Mouse (Mus musculus) hindbrain, embryonic 15.5 days (tissue): ENCODE results near the gene Ltbp4. TPM values are rescaled to one million over a fixed set of nuclear protein-coding genes. Genes with fewer than 3 reads are reported as not detected.

Experiments
- ATAC-seq: fragments of 200-750 bp; cut with Nextera tagmentation; 2 replicates; pipeline ENCODE4 v1.8.0; 2017; ENCODE audit warnings: low read depth, moderate number of reproducible peaks, moderate TSS enrichment; ENCODE audit not compliant: low FRiP score
- H3K27ac ChIP-seq: fragments of 300-500 bp; sonication (generic); replicated peaks from 2 replicates; pipeline ENCODE4 v1.5.1; 2015; ENCODE audit warnings: mild to moderate bottlenecking, inconsistent platforms
- H3K27me3 ChIP-seq: fragments of 300-500 bp; sonication (generic); 2 replicates; pipeline ENCODE4 v1.6.1; 2015; ENCODE audit warnings: control low read depth, inconsistent platforms
- H3K36me3 ChIP-seq: fragments of 300-500 bp; sonication (generic); 2 replicates; pipeline ENCODE4 v1.6.1; 2015; ENCODE audit warnings: control low read depth, inconsistent platforms
- H3K4me1 ChIP-seq: fragments of 300-500 bp; sonication (generic); replicated peaks from 2 replicates; pipeline ENCODE4 v1.6.1; 2015; ENCODE audit warnings: control low read depth, inconsistent platforms
- H3K4me2 ChIP-seq: fragments of 300-500 bp; sonication (generic); 2 replicates; pipeline ENCODE4 v1.6.1; 2015; ENCODE audit warnings: moderate library complexity, mild to moderate bottlenecking, inconsistent platforms
- H3K4me3 ChIP-seq: fragments of 300-500 bp; sonication (generic); 2 replicates; pipeline ENCODE4 v1.5.1; 2015; ENCODE audit warnings: mild to moderate bottlenecking, inconsistent platforms
- H3K9ac ChIP-seq: fragments of 300-500 bp; sonication (generic); 2 replicates; pipeline ENCODE4 v1.6.1; 2015; ENCODE audit warnings: inconsistent platforms
- H3K9me3 ChIP-seq: fragments of 300-500 bp; sonication (generic); 2 replicates; pipeline ENCODE4 v1.6.1; 2016; ENCODE audit warnings: control low read depth, inconsistent platforms
- WGBS: fragments of 180-500 bp; shearing (Covaris S2); methylation state at CpG from one replicate; pipeline ENCODE4 v1.1.7; 2015; 5-methylcytosine and 5-hydroxymethylcytosine counted together
- polyA plus RNA-seq: library from polyadenylated mRNA; unstranded; fragments of >200 nt; fragmentation: Nextera tagmentation; extraction: Ambion mirVana; gene quantifications from 2 replicates; pipeline ENCODE4 v1.2.1, GENCODE M21; 2015

Ltbp4 gene
- polyA plus RNA-seq, 1 experiment from 2014 or later: 13.9 TPM

DNA sequence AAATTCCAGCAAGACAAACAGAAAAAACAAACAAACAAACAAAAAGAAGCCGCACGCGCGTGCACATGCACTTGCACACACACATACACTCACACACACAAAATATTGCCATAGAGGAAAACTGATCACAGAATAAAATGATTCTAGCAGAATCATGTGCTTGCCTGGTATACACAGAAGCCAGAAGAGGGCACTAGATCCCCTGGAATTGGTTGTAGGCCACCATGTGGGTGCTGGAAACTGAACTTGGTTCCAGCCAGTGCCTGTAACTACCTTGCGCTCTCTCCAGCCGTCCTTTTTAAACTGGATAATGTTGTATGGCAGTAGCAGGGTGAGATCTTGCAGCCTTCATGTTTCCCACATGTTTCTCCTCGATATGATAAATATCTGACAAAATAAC lies 48.8 kb downstream of the Ltbp4 start:
- ATAC-seq: no peak
- 88% methylated on average over 7 of the region's 7 CpGs for WGBS

DNA sequence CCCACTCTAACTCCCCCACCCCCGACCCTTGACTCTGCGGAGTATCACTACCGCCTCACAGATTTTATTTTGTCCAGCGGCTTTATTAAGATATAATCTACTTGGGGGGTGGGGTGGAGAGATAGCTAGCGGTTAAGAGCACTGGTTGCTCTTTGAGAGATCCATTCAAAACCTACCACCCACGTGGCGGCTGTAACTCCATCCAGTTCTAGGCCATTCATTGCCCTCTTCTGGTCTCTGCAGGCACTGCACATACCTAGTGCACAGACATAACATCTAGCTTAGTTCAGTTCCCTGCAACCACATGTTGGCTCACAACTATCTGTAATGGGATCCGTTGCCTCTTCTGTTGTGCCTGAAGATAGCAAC lies 51.8 kb downstream of the Ltbp4 start:
- no peak overlapping the region; the same call in 1 of the 2 replicates for H3K4me3 ChIP-seq
- H3K9ac ChIP-seq: no peak overlapping the region
- no peak overlapping the region for H3K27ac ChIP-seq
- peak; percentile 75 for ATAC-seq
- WGBS: 5% methylated on average over 8 of the region's 8 CpGs
- H3K36me3 ChIP-seq: peaks cover 22% of the 10 kb centered on the region
- H3K4me2 ChIP-seq: peak overlapping the region; percentile 26
- H3K4me1 ChIP-seq: peaks cover 5% of the 10 kb centered on the region; the same call in 1 of the 2 replicates
- peaks cover 4% of the 10 kb centered on the region; the same call in 1 of the 2 replicates for H3K27me3 ChIP-seq
- no peaks in the 10 kb centered on the region for H3K9me3 ChIP-seq

More for the DNA sequence above, 48.8 kb downstream of the Ltbp4 start:
- H3K4me2 ChIP-seq: no peak overlapping the region
- H3K27ac ChIP-seq: no peak overlapping the region
- peaks cover 5% of the 10 kb centered on the region; the same call in 1 of the 2 replicates for H3K4me1 ChIP-seq
- H3K9me3 ChIP-seq: no peaks in the 10 kb centered on the region
- H3K9ac ChIP-seq: no peak overlapping the region
- peaks cover 4% of the 10 kb centered on the region; the same call in 1 of the 2 replicates for H3K27me3 ChIP-seq
- H3K4me3 ChIP-seq: no peak overlapping the region
- H3K36me3 ChIP-seq: no peaks in the 10 kb centered on the region

DNA sequence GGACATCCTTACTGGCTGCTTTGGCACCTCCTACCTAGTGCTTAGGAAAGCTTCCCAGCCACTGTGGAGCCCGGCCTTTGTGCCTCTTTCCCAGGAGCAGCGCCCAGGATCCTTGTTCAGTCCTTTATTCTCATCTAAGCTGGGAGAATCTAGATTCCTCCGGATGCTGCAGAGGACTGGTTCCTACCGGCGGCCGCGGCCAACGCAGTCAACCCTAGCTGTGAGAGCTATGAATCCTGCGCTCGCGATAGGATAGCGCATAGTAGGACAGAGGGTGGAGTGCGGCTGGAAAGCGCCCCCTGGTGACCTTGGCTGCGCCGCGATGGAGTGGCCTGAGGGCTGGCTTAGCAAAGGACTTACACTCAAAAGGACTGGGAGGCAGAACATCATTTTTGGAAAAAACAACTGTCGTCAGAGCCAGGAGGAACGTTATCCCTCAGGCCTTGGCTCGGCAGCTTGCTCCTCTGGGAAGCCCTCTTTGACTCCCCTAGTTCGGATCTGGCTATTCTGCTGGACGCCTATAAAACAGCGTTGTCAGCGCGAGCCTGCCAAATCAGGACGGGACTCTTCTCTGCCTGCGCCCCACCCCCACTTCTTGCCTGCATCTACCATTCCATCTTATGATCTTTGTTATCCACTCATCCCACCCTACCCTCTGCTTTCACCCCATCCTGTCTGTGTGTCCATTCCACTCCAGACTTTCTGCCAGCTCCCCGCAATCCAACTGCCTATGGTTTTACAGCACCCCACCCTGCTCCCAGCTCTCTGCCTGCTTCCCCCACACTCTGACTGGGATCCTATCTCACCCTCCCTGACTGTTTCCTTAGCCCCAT lies 52.4 kb downstream of the Ltbp4 start:
- peak; percentile 63 for ATAC-seq
- peaks cover 4% of the 10 kb centered on the region; the same call in 1 of the 2 replicates for H3K27me3 ChIP-seq
- H3K36me3 ChIP-seq: peaks cover 27% of the 10 kb centered on the region
- H3K4me2 ChIP-seq: peak overlapping the region; percentile 26
- peaks cover 5% of the 10 kb centered on the region; the same call in 1 of the 2 replicates for H3K4me1 ChIP-seq
- no peak overlapping the region for H3K9ac ChIP-seq
- peak overlapping the region; percentile 5 for H3K4me3 ChIP-seq
- H3K9me3 ChIP-seq: no peaks in the 10 kb centered on the region
- 2% methylated on average over 28 of the region's 28 CpGs for WGBS
- H3K27ac ChIP-seq: no peak overlapping the region

DNA sequence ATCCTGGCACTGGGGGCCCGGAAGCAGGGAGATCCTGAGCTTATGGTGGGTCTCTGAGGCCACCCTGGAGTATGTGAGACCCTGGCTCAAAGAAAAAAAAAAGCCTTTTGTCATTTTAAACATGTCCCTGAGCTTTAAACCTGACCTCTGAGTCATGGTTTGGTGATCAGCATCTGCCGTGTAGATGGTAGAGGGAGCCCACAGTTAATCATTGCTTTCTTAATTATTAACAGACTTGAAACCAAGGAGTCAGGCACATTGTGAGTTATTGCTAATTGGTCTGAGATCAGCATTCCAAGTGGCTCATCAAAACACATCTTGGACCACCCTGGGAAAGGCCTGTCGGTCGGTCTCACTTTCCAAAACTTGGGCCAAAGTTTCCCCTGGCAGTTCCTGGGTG lies 55.3 kb downstream of the Ltbp4 start:
- 61% methylated on average over 4 of the region's 4 CpGs for WGBS
- Histone ChIP-seq H3K36me3 (peaks cover 55% of the 10 kb centered on the region), H3K27ac (no peak overlapping the region), H3K4me3 (no peak overlapping the region), H3K4me2 (no peak overlapping the region), H3K9ac (no peak overlapping the region), H3K4me1 (peaks cover 5% of the 10 kb centered on the region; the same call in 1 of the 2 replicates), H3K9me3 (no peaks in the 10 kb centered on the region), H3K27me3 (peaks cover 4% of the 10 kb centered on the region; the same call in 1 of the 2 replicates)
- ATAC-seq: no peak

DNA sequence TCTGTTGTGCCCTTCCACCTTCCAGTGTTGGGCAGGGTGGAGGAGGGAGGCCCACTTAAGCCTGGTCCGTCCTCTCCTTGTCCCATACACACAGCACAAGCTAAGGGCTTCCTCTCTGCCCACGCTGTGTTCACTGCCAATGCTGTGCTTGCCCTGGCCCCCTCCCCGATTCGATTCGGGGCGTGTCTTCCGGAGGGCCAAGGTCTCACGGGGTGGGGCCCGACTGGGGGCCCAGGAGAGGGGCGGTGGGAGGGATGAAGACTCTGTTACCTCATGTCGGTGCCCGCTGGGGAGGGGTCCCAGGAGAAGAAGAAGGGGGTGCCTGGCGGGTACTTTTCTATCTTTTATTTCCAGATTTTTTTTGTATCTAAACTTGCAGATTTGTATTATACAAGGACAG lies 55.8 kb downstream of the Ltbp4 start:
- Histone ChIP-seq H3K27ac (no peak overlapping the region), H3K4me2 (no peak overlapping the region), H3K36me3 (peaks cover 60% of the 10 kb centered on the region), H3K4me3 (no peak overlapping the region), H3K9me3 (no peaks in the 10 kb centered on the region), H3K27me3 (peaks cover 4% of the 10 kb centered on the region; the same call in 1 of the 2 replicates), H3K4me1 (peaks cover 5% of the 10 kb centered on the region; the same call in 1 of the 2 replicates), H3K9ac (no peak overlapping the region)
- ATAC-seq: no peak
- 74% methylated on average over 13 of the region's 13 CpGs for WGBS

DNA sequence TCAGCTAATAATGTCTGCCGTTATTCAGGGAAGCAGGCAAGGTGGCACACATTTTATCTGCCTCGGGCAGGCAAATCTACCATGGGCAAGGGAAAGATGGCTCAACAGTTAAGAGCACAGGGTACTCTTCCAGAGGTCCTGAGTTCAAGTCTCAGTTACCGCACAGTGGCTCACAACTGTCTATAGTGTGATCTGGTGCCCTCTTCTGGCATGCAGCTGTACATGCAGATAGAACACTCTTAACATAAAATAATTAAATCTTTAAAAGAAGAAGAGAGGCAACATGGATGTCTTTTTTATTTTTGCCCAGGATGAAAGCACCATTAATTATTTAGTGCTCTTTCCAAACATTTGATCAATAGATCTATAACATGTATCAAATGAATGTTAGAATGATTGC lies 60.3 kb downstream of the Ltbp4 start:
- Histone ChIP-seq H3K27me3 (no peaks in the 10 kb centered on the region), H3K4me1 (no peaks in the 10 kb centered on the region), H3K9me3 (no peaks in the 10 kb centered on the region)

DNA sequence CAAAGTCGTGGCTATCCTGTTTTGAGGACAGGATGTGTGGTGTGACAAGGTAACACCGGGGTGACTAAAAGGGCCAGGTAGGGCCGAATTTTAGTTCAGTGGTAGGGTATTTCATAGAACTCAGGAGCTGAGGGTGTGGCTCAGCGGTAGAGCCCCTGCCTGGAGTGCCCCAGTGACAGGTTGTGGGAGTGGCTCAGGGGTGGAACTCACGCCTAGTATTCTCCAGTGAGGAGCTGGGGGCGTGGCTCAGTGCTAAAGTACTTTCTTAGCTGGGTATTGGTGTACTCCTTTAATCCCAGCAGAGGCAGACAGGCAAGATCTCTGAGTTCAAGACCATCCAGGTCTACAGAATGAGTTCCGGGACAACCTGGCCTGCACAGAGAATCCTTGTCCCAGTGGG lies 61.5 kb downstream of the Ltbp4 start:
- H3K4me1 ChIP-seq: no peaks in the 10 kb centered on the region
- no peak overlapping the region for H3K4me2 ChIP-seq
- H3K9ac ChIP-seq: no peak overlapping the region
- no peaks in the 10 kb centered on the region for H3K9me3 ChIP-seq
- no peak overlapping the region for H3K27ac ChIP-seq
- no peaks in the 10 kb centered on the region for H3K27me3 ChIP-seq
- H3K36me3 ChIP-seq: peaks cover 88% of the 10 kb centered on the region
- H3K4me3 ChIP-seq: no peak overlapping the region
- 69% methylated on average over 7 of the region's 7 CpGs for WGBS
- ATAC-seq: no peak

More for the DNA sequence above, 60.3 kb downstream of the Ltbp4 start:
- Histone ChIP-seq H3K4me2 (no peak overlapping the region), H3K4me3 (no peak overlapping the region), H3K27ac (no peak overlapping the region), H3K9ac (no peak overlapping the region), H3K36me3 (peaks cover 89% of the 10 kb centered on the region)
- WGBS: 92% methylated on average over 3 of the region's 3 CpGs
- ATAC-seq: no peak

DNA sequence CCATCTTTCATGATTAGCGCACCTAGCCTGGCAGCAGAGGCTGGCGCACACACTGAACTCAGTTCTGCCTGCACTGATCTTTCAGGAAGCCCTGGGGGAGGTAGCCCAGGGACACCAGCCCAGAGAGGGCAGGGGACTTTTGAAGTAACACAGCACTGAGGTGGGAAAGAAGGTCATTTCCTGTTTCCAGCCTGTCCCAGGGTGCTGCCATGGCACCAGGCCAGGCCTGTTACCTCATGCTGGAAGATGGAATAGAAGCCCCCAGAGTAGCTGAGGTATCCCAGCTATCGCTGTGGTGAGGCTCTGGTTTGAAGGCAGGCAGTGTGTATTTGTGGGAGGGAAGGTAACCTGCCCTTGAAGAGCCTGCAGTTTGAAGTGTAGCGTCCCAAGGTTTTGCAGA lies 62.6 kb downstream of the Ltbp4 start:
- Histone ChIP-seq H3K9me3 (no peaks in the 10 kb centered on the region), H3K27ac (no peak overlapping the region), H3K4me3 (no peak overlapping the region), H3K36me3 (peaks cover 89% of the 10 kb centered on the region), H3K4me2 (no peak overlapping the region), H3K27me3 (no peaks in the 10 kb centered on the region), H3K9ac (no peak overlapping the region), H3K4me1 (no peaks in the 10 kb centered on the region)
- no peak for ATAC-seq
- WGBS: 90% methylated on average over 4 of the region's 4 CpGs

DNA sequence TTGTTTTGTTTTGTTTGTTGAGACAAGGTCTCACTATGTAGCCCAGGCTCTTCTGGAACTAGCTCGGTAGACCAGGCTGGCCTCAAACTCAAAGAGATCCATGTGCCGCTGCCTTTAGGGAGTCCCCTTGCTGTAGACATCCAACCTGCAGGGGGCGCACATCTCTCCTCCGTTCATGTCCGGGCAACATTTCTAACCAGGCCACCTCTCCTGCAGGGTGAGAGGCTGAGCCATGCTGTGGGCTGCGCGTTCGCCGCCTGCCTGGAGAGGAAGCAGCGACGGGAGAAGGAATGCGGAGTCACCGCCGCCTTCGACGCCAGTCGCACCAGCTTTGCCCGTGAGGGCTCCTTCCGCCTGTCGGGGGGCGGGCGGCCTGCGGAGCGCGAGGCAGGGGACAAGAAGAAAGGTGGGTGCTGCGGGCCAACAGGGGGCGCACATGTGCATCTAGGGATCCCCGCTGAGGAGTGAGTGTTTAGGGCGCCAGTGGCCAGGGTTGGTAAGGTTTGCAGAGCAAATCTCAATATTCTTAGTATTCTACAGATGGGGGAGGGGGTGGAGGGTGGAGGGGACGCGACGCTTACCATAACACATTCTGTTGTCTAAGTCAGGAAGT lies 63.6 kb downstream of the Ltbp4 start:
- Histone ChIP-seq H3K9ac (no peak overlapping the region), H3K4me3 (no peak overlapping the region), H3K4me1 (no peaks in the 10 kb centered on the region), H3K27me3 (no peaks in the 10 kb centered on the region), H3K27ac (no peak overlapping the region), H3K4me2 (no peak overlapping the region), H3K36me3 (peaks cover 90% of the 10 kb centered on the region), H3K9me3 (no peaks in the 10 kb centered on the region)
- WGBS: 56% methylated on average over 32 of the region's 32 CpGs
- ATAC-seq: no peak

DNA sequence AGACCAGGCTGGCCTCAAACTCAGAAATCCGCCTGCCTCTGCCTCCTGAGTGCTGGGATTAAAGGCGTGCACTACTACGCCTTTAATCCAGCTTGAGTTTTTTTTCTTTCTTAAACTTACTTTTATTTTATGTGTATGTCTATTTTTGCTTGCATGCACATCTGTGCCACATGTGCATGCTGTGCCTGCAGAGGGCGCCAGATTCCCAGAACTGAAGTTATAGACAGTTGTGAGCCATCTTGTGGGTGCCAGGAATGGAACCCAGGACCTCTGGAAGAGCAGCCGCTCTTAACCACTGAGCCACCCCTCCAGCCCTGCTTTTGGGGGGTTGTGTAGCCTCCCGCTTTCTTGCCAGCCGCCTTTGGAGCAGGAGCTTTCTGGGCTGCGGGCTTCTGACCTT lies 66.1 kb downstream of the Ltbp4 start:
- Histone ChIP-seq H3K4me2 (no peak overlapping the region), H3K9ac (no peak overlapping the region), H3K27ac (no peak overlapping the region), H3K9me3 (no peaks in the 10 kb centered on the region), H3K36me3 (peaks cover 86% of the 10 kb centered on the region), H3K27me3 (no peaks in the 10 kb centered on the region), H3K4me3 (no peak overlapping the region), H3K4me1 (no peaks in the 10 kb centered on the region)
- ATAC-seq: no peak
- 88% methylated on average over 8 of the region's 8 CpGs for WGBS

DNA sequence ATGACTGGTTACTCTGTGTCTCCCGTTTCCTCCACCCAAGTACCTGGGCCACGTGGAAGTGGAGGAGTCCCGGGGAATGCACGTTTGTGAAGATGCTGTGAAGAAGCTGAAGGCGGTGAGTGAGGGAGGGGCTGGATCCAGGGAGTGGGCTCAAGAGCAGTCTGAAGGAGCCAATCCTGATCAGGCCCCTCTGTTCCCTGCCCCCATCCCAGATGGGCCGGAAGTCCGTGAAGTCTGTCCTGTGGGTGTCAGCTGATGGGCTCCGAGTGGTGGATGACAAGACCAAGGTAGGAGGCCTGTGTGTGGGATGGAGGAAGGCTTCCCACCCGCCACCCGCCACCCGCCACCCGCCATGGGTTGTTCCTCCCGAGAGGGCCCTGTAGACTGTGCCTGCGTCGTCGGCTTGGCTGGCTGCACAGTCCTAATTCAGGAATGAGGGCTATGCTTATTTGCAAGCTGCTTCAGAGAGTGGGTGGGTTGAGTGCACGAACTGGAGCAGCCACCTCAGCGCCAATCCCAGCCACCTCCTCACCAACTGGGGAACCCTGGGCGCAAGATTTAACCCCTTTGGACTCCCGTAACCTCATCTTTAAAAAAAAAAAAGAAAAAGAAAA lies 70.9 kb downstream of the Ltbp4 start:
- Histone ChIP-seq H3K4me2 (no peak overlapping the region), H3K27me3 (no peaks in the 10 kb centered on the region), H3K36me3 (peaks cover 89% of the 10 kb centered on the region), H3K4me1 (peaks cover 5% of the 10 kb centered on the region), H3K9ac (no peak overlapping the region), H3K9me3 (no peaks in the 10 kb centered on the region), H3K27ac (no peak overlapping the region), H3K4me3 (no peak overlapping the region)
- WGBS: 76% methylated on average over 20 of the region's 20 CpGs
- no peak for ATAC-seq

DNA sequence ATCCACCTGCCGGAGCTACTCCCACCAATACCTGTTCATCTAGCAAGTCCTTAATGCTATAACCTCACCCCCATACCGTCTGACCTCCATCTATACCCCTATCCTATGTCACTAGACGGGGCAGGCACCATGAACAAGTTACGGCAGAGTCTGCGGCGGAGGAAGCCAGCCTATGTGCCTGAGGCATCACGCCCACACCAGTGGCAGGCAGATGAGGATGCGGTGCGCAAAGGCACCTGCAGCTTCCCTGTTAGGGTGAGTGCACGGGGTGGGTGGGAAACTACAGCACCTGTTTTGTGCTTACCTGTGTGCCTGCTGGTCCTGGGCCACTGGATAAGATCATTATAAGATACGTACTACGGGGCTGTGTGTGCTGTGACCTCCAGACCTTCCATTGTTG lies 72.7 kb downstream of the Ltbp4 start:
- Histone ChIP-seq H3K27ac (no peak overlapping the region), H3K4me3 (no peak overlapping the region), H3K4me1 (peaks cover 21% of the 10 kb centered on the region), H3K9ac (no peak overlapping the region), H3K36me3 (peaks cover 71% of the 10 kb centered on the region), H3K4me2 (no peak overlapping the region), H3K27me3 (no peaks in the 10 kb centered on the region), H3K9me3 (no peaks in the 10 kb centered on the region)
- no peak for ATAC-seq
- WGBS: 93% methylated on average over 12 of the region's 12 CpGs
